Mouse (Mus musculus) heart, embryonic 11.5 days (tissue): Measurements from ENCODE around the gene Gm49322. TPM values are rescaled to one million over a fixed set of nuclear protein-coding genes. Genes with fewer than 3 reads are reported as not detected.

Source experiments
- ATAC-seq: fragments of 200-750 bp; cut with Nextera tagmentation; replicated peaks from 2 replicates; pipeline ENCODE4 v1.8.0; 2017; ENCODE audit warnings: moderate library complexity; ENCODE audit not compliant: insufficient number of reproducible peaks, low FRiP score, low TSS enrichment
- H3K27ac ChIP-seq: fragments of 300-500 bp; sonication (generic); 2 replicates; pipeline ENCODE4 v1.5.1; 2014; ENCODE audit warnings: mild to moderate bottlenecking, low read depth, low read length
- H3K27me3 ChIP-seq: fragments of 300-500 bp; sonication (generic); 2 replicates; pipeline ENCODE4 v1.6.1; 2014; ENCODE audit warnings: mild to moderate bottlenecking, low read length, mixed read lengths; ENCODE audit not compliant: control insufficient read depth, insufficient read depth
- H3K36me3 ChIP-seq: fragments of 300-500 bp; sonication (generic); 2 replicates; pipeline ENCODE4 v1.6.1; 2014; ENCODE audit warnings: mild to moderate bottlenecking, low read length, moderate library complexity, mixed read lengths; ENCODE audit not compliant: control insufficient read depth, insufficient read depth
- H3K4me1 ChIP-seq: fragments of 300-500 bp; sonication (generic); 2 replicates; pipeline ENCODE4 v1.6.1; 2014; ENCODE audit warnings: low read length; ENCODE audit not compliant: control insufficient read depth, insufficient read depth
- H3K4me2 ChIP-seq: fragments of 300-500 bp; sonication (generic); 2 replicates; pipeline ENCODE4 v1.6.1; 2014; ENCODE audit warnings: mild to moderate bottlenecking, moderate library complexity
- H3K4me3 ChIP-seq: fragments of 300-500 bp; sonication (generic); 2 replicates; pipeline ENCODE4 v1.5.1; 2014; ENCODE audit warnings: low read depth, low read length
- H3K9ac ChIP-seq: fragments of 300-500 bp; sonication (generic); 2 replicates; pipeline ENCODE4 v1.6.1; 2014; ENCODE audit warnings: mild to moderate bottlenecking, low read depth, low read length, moderate library complexity
- H3K9me3 ChIP-seq: fragments of 300-500 bp; sonication (generic); replicated peaks from 2 replicates; pipeline ENCODE4 v1.6.1; 2016; ENCODE audit warnings: low read length; ENCODE audit not compliant: control insufficient read depth
- whole genome bisulfite sequencing: fragments of 180-500 bp; shearing (Covaris S2); extraction: QIAGEN DNeasy Blood & Tissue Kit; methylation state at CpG from one replicate; pipeline ENCODE4 v1.1.7; 2014; ENCODE audit not compliant: insufficient replicate concordance; 5-methylcytosine and 5-hydroxymethylcytosine counted together
- polyA plus RNA-seq: library from polyadenylated mRNA; unstranded; fragments of >200 nt; fragmentation: Nextera tagmentation; extraction: Ambion mirVana; gene quantifications from 2 replicates; pipeline ENCODE4 v1.2.1, GENCODE M21; 2014

Gm49322 gene
- polyA plus RNA-seq, 1 experiment from 2014 or later: 0.83 TPM

- H3K4me1 ChIP-seq: peaks cover 49% of the 10 kb centered on the region
- H3K9ac ChIP-seq: no peak overlapping the region
- no peaks in the 10 kb centered on the region for H3K27me3 ChIP-seq
- no peak overlapping the region; the same call in 1 of the 2 replicates for H3K27ac ChIP-seq
- 67% methylated on average over 10 of the region's 10 CpGs for WGBS
- 0 out of 2 replicates have a peak, but pooled peaks cover 5% of the 10 kb centered on the region for H3K36me3 ChIP-seq
- ATAC-seq: no peak
- no peak overlapping the region for H3K4me3 ChIP-seq
- H3K9me3 ChIP-seq: no peaks in the 10 kb centered on the region
- peak overlapping the region; percentile 64 for H3K4me2 ChIP-seq
Observed at GRCm38 (mm10) chr10:80570419-80570818, 35.4 kb upstream of the Gm49322 start.

- 0 out of 2 replicates have a peak, but pooled peaks have one; percentile 12 for ATAC-seq
- Histone ChIP-seq H3K4me3 (peak overlapping the region; percentile 20), H3K27ac (peak overlapping the region; percentile 30; the same call in 1 of the 2 replicates), H3K4me1 (peaks cover 53% of the 10 kb centered on the region), H3K9me3 (no peaks in the 10 kb centered on the region), H3K9ac (peak overlapping the region; percentile 67), H3K4me2 (peak overlapping the region; percentile 64), H3K36me3 (0 out of 2 replicates have a peak, but pooled peaks cover 5% of the 10 kb centered on the region), H3K27me3 (no peaks in the 10 kb centered on the region)
- 24% methylated on average over 30 of the region's 30 CpGs for WGBS
Observed at GRCm38 (mm10) chr10:80570871-80571836, 34.7 kb upstream of the Gm49322 start.

DNA sequence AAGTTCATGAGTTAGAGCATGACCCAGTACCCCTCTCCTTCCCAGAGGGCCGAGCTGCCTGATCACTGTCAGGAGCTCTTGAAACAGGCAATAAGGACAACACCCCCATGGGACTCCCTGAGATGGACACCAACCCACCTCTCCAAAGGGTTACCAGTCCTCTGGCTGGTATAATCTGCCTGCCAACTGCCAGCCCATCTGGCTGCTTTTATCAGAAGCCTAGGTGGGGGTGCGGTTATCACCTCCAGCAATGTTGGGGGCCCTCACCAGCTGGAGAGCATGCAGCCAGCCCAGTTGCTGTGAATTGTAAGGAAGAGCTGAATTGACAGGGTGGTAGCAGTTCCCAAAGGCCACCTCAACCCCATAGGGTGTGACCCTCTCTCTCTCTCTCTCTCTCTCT, 33.3 kb upstream of the Gm49322 start:
- no peak overlapping the region for H3K9ac ChIP-seq
- no peaks in the 10 kb centered on the region for H3K9me3 ChIP-seq
- no peak for ATAC-seq
- 0 out of 2 replicates have a peak, but pooled peaks cover 5% of the 10 kb centered on the region for H3K36me3 ChIP-seq
- peaks cover 53% of the 10 kb centered on the region for H3K4me1 ChIP-seq
- no peaks in the 10 kb centered on the region for H3K27me3 ChIP-seq
- H3K4me2 ChIP-seq: peak overlapping the region; percentile 3; the same call in 1 of the 2 replicates
- no peak overlapping the region for H3K4me3 ChIP-seq
- WGBS: 69% methylated on average over 2 of the region's 2 CpGs
- no peak overlapping the region for H3K27ac ChIP-seq

GRCm38 (mm10) chr10:80573944-80574343, 31.9 kb upstream of the Gm49322 start:
- Histone ChIP-seq H3K9ac (peak overlapping the region; percentile 50), H3K9me3 (no peaks in the 10 kb centered on the region), H3K4me1 (peaks cover 56% of the 10 kb centered on the region), H3K36me3 (no peaks in the 10 kb centered on the region), H3K4me2 (0 out of 2 replicates have a peak overlapping the region, but pooled peaks have one; percentile 4), H3K27ac (no peak overlapping the region), H3K4me3 (no peak overlapping the region), H3K27me3 (no peaks in the 10 kb centered on the region)
- WGBS: 46% methylated on average over 9 of the region's 9 CpGs
- ATAC-seq: no peak

- Histone ChIP-seq H3K4me1 (peaks cover 53% of the 10 kb centered on the region), H3K4me3 (no peak overlapping the region), H3K27me3 (no peaks in the 10 kb centered on the region), H3K9me3 (no peaks in the 10 kb centered on the region), H3K36me3 (no peaks in the 10 kb centered on the region), H3K4me2 (peak overlapping the region; percentile 98), H3K9ac (no peak overlapping the region), H3K27ac (no peak overlapping the region)
- no peak for ATAC-seq
- 75% methylated on average over 3 of the region's 3 CpGs for WGBS
Observed at GRCm38 (mm10) chr10:80574896-80575295, 30.9 kb upstream of the Gm49322 start.

- 10% methylated on average over 17 of the region's 17 CpGs for WGBS
- Histone ChIP-seq H3K4me1 (peaks cover 43% of the 10 kb centered on the region), H3K27ac (no peak overlapping the region)
Observed at GRCm38 (mm10) chr10:80575925-80576324, 29.9 kb upstream of the Gm49322 start.

DNA sequence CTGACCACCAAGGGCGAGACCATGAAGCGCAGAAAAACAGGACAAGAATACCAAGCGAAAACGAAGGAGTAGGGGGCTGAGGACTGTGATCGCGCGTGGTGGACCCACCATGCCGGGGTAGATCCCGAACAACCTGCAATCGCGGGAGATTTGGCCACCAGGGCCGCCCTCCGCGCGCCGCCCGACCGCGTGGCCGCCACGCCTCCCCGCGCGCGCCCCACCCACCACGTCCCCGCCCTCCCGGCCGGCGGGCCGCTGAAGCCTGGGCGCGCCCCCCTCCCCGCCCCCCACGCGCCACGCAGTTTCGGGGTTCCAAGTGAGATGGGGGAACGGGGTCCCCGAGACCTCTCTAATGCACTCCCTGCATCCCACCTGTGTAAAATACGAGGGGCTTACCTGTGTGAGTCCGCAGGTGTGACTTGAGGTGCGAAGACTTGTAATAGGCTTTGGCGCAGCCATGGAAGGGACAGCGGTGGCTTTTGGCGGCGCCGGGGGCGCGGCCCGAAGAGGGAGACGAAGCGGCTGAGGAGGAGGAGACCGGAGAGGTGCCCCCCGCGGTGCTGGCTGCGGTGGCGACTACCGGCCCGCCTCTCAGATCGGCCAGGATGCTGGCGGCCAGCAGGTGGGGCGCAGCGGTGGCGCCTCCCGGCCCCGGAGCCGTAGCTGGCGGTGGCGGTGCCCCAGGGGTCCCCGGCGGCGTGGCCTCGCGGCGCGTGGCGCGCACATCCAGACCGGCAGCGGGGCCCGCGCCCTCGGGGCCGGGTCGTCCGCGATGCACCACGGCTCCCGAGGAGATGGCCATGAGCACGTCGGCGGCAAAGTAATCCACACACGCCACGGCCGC, 29.2 kb upstream of the Gm49322 start:
- Histone ChIP-seq H3K27me3 (no peaks in the 10 kb centered on the region), H3K4me1 (peaks cover 36% of the 10 kb centered on the region)
- no peak for ATAC-seq

More at GRCm38 (mm10) chr10:80575925-80576324, 29.9 kb upstream of the Gm49322 start:
- peak overlapping the region; percentile 79 for H3K9ac ChIP-seq
- H3K4me2 ChIP-seq: peak overlapping the region; percentile 98
- H3K4me3 ChIP-seq: peak overlapping the region; percentile 78
- no peaks in the 10 kb centered on the region for H3K36me3 ChIP-seq
- no peaks in the 10 kb centered on the region for H3K9me3 ChIP-seq
- ATAC-seq: no peak
- no peaks in the 10 kb centered on the region for H3K27me3 ChIP-seq

More for the DNA sequence above, 29.2 kb upstream of the Gm49322 start:
- Histone ChIP-seq H3K9me3 (no peaks in the 10 kb centered on the region), H3K27ac (peak overlapping the region; percentile 85), H3K4me3 (peak overlapping the region; percentile 78), H3K4me2 (peak overlapping the region; percentile 98), H3K36me3 (no peaks in the 10 kb centered on the region), H3K9ac (peak overlapping the region; percentile 79)
- under 1% methylated on average over 76 of the region's 96 CpGs for WGBS
